Mouse (Mus musculus) spleen, adult 2 months (tissue): ENCODE results near the gene Ift81.

Source experiments
- CTCF ChIP-seq: fragments of 200-500 bp; IDR thresholded peaks from 2 replicates; pipeline ENCODE4 v1.5.1; 2011; ENCODE audit warnings: mild to moderate bottlenecking, inconsistent platforms; ENCODE audit not compliant: insufficient read depth, insufficient read length, insufficient replicate concordance; ENCODE audit errors: extremely low read depth
- POLR2A ChIP-seq: fragments of 200-500 bp; IDR thresholded peaks from 2 replicates; pipeline ENCODE4 v1.6.1; 2011; ENCODE audit warnings: low read depth, low read length, inconsistent platforms

DNA sequence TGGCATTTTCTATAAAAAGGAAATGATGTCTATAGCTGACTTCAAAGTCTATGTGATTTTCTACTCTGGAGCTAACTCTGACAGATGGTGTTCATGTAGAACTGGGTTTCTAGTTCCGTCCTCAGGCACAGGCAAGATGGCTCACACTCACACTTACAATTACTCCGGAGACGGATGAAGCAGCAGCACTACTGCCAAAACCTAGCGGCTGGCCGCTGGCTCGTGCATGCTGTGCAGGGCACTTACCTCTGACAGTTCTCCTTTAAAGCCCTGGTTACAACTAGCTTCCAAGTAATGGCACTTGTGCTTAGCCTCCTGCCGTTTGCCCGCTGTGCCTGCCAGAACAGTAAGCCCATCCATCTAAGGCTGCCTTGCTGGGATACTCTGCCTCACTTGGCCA, 47.7 kb downstream of the Ift81 start:
- TF ChIP-seq CTCF = no peak
- TF ChIP-seq POLR2A = no peak
